Mouse (Mus musculus): ENCODE measurements around the gene Aspdh. TPM values are rescaled to one million over a fixed set of nuclear protein-coding genes. Genes with fewer than 3 reads are reported as not detected.

Aspdh gene
- total RNA-seq, 2 experiments from 2014 or later, result not detected

- no peak for ATAC-seq (ENCODE audit: poor library complexity, severe bottlenecking)
Observed at GRCm38 (mm10) chr7:44471880-44472557, 6.8 kb downstream of the Aspdh start.

DNA sequence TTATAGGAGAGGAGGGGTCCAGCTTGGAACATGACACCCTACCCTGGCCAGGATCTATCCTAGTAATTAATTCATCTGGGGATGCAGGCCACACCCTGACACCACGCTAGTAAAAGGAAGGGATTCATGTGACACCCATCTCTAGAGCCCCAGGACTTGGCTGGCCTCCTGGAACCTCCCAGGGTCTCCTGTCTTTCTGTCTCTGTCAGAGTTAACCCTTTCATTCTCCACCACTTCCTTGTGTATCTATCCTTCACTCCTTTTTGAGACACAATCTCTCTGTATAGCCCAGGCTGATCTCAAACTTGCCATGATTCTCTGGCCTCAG lies 7.3 kb downstream of the Aspdh start:
- ATAC-seq (ENCODE audit: poor library complexity, severe bottlenecking), result no peak

DNA sequence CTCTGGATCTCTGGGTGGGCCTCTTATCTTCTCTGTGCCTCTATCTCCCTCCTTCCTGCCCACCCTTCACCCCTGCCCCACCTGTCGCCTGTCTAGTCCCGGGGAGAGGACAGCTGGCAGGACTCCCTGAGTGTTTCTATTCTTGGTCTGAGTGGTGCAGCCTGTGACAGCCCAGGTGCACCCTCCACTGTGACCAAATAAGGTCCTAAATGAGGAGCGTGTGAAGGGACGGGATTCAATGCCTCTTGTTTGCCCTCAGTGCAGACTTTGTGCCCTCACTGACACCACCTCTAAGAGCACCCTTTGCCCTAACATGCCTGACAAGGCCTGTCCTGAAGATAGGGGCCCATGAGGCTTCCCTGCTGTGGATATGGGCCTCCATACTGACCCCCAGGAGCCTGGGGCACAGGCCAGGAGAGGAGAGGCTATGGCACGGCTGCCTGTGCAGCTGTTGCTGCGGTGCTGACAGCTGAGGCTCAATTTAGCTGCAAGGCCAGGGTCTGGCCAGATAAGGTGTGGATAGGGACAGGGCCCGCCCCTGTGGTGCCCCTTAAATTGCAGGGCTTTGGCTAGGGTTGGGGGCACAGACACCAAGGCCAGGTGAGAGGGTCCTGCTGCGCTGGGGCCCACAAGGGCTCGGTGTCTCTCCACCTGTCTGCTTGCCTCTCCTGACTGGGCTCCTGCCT lies 7.9 kb downstream of the Aspdh start:
- no peak for ATAC-seq (ENCODE audit: poor library complexity, severe bottlenecking)

DNA sequence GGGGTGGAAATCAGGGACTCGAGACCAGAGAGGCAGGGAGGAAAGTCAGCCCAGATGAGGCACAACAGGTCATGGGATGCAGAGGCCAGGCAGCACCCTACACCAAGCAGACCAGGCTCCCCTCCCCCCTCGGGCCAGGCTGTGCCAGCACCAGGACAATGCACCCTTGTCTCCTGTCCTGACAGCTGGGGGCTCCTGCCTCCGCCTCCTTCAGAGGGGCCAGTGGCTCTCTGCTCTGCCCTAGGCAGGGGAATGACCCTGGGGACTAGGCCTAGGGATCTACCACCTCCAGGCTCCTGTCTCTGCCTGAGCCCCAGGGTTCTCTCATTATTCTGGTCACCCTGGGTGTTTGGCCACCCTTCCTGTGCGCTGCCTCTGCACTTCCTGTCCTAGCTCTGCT lies 9.2 kb downstream of the Aspdh start:
- ATAC-seq (ENCODE audit: poor library complexity, severe bottlenecking), result no peak

- ATAC-seq (ENCODE audit: poor library complexity, severe bottlenecking), result no peak
Observed at GRCm38 (mm10) chr7:44475046-44475614, 9.9 kb downstream of the Aspdh start.

GRCm38 (mm10) chr7:44482836-44483435 lies 17.7 kb downstream of the Aspdh start:
- no peak for ATAC-seq (ENCODE audit: poor library complexity, severe bottlenecking)

GRCm38 (mm10) chr7:44484109-44484508 lies 18.9 kb downstream of the Aspdh start:
- ATAC-seq (ENCODE audit: poor library complexity, severe bottlenecking), result no peak

DNA sequence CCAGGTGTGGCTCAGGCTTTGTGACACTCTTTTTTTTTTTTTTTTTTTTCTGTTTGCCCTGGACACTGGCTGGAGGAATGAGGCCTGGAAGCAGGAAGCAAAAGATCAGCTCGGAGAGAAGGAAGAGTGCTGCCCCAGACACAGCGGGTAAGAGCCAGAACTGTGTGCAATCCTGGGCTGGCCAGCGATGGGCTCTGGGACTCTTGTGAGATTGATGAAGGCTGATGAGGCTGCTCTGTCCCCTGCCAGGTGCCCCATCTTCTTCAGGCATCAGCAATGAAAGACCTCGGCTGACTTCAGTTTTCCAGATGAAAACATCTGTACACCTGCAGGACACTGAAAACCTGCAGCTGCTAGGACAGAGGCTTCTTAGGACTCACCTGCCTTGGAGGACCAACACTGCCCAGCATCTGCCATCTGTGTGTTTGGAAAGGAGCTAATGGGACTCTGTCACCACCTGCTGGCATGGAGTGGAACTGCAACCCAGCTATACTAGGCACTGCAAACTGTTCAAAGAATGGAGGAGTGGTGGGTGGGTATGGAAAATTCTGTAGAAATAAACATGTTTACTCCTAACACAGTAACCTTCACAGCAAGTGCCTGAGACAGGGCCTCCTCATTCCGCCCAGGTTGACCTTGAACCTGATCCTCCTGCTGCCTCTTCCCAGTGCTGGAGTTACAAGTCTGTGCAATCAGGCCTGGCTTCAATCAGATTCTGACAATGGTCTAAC lies 19.8 kb downstream of the Aspdh start:
- ATAC-seq (ENCODE audit: poor library complexity, severe bottlenecking), result peak; percentile 95

- no peak for ATAC-seq (ENCODE audit: poor library complexity, severe bottlenecking)
Observed at GRCm38 (mm10) chr7:44485572-44486195, 20.5 kb downstream of the Aspdh start.

GRCm38 (mm10) chr7:44486927-44487575 lies 21.9 kb downstream of the Aspdh start:
- no peak for ATAC-seq (ENCODE audit: poor library complexity, severe bottlenecking)

DNA sequence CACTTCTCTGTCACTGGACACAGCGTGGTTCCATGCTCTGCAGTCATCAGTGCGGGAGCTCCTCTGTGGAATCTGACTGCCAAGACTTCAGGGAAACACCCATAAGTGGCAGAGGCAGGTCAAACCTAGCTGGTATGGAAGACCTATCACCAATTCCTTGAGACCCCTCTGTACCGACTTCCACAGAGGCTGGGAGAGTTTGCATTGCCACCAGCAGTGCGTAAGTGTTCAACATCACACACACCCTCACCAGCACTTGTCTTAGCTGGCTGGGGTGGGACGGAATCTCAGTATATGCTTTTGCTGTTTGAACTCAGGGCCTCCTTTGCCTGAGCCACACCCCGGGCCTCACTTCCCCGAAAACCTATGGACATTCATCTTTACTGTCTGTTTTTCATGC lies 22.7 kb downstream of the Aspdh start:
- ATAC-seq (ENCODE audit: poor library complexity, severe bottlenecking), result no peak

GRCm38 (mm10) chr7:44488545-44488944 lies 23.4 kb downstream of the Aspdh start:
- ATAC-seq (ENCODE audit: poor library complexity, severe bottlenecking), result no peak

DNA sequence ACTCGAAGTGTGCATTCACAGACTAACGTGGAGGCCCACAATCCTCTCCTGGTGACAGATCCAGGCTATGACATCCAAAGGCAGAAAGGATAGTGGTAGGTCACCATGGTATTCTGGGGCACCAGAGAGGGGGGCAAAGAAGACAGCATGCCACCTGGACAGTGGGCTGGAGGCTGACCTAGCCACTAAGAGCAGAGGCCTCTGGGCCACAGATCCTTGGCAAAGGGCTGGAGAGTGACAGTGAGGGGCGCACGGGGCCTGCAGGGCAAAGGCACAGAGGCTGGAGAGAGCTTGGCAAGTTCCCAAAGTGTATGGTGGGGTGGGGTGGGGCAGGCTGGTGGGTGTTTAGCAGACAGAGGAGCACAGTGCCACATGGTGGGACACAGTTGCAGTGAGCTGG lies 25.1 kb downstream of the Aspdh start:
- ATAC-seq (ENCODE audit: poor library complexity, severe bottlenecking), result no peak

DNA sequence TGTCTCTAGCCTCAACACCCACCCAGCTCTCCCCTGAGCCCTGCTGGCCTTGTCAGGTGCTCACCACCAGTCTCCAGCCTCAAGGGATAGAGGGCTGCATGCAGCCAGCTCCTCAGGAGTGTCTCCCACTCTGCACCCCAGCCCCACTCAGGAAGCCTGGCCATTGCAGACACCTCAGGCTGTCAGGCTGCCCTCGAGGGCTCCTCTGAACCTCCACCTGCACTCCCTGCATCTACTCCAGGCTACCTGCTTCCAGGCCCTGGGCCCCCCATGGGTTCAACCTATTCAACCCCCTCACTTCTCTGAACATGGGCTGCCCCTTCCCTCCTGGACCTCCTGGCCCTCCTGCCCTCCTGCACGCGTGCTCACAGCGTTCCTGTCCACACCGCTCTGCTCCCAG lies 26.2 kb downstream of the Aspdh start:
- no peak for ATAC-seq (ENCODE audit: poor library complexity, severe bottlenecking)

GRCm38 (mm10) chr7:44492166-44492826 lies 27.1 kb downstream of the Aspdh start:
- ATAC-seq (ENCODE audit: poor library complexity, severe bottlenecking), result no peak

GRCm38 (mm10) chr7:44494681-44495080 lies 29.5 kb downstream of the Aspdh start:
- no peak for ATAC-seq (ENCODE audit: poor library complexity, severe bottlenecking)

- ATAC-seq (ENCODE audit: poor library complexity, severe bottlenecking), result no peak
Observed at GRCm38 (mm10) chr7:44495086-44495485, 29.9 kb downstream of the Aspdh start.

DNA sequence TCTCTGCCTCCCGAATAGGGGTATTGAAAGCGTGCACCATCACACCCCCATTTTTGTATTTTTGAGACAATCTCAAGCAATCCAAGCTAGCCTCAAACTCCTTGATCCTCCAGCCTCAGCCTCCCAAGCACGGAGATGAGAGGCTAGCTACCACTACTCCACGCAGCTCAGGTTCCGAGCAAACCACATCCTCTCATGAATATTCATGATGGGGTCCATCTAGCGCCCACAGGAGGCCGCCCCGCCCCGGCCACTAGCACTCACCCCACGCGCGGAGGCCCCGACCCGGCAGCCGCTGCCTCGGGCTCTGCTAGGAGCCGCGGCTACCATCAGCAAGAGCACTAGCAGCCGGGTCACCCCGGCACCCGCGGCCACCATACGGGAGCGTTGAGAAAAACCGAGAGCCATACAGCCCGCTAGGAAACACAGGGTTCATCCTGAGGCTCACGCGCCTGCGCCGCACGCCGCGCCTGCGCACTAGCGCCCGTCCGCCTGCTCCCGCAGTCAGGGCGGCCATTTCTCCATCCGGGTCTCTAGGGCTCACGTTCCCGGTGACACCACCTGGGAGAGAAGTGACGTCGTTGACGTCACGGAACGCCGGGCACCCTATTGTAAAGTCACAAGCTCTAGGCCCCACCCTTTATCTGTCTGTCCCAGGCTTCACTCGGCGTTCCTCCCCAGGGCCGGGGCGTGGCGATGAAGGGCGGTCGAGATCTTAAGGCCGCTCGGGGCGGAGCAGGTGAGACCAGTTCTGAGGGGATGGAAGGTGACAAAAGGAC lies 31.0 kb downstream of the Aspdh start, which contains the start of the genes Emc10 and Fam71e1:
Emc10 (minus strand) TSS at position 538 of the 779 bp plus-strand sequence.
Fam71e1 (plus strand) TSS at position 590 of the 779 bp plus-strand sequence.
- ATAC-seq (ENCODE audit: poor library complexity, severe bottlenecking), result peak; percentile 95

- no peak for ATAC-seq (ENCODE audit: poor library complexity, severe bottlenecking)
Observed at GRCm38 (mm10) chr7:44496771-44497109, 31.5 kb downstream of the Aspdh start.
